Mouse (Mus musculus) forebrain, embryonic 16.5 days (tissue): ENCODE measurements around the gene Cadm4. TPM values are rescaled to one million over a fixed set of nuclear protein-coding genes. Genes with fewer than 3 reads are reported as not detected.

Source experiments
- ATAC-seq: fragments of 200-750 bp; cut with Nextera tagmentation; 2 replicates; pipeline ENCODE4 v1.8.0; 2017; ENCODE audit warnings: mild to moderate bottlenecking, moderate library complexity
- H3K27ac ChIP-seq: fragments of 300-500 bp; sonication (generic); 2 replicates; pipeline ENCODE4 v1.5.1; 2014; ENCODE audit warnings: low read length, control low read depth
- H3K27me3 ChIP-seq: fragments of 300-500 bp; sonication (generic); replicated peaks from 2 replicates; pipeline ENCODE4 v1.6.1; 2014; ENCODE audit warnings: low read length; ENCODE audit not compliant: control insufficient read depth, insufficient read depth
- H3K36me3 ChIP-seq: fragments of 300-500 bp; sonication (generic); 2 replicates; pipeline ENCODE4 v1.6.1; 2014; ENCODE audit not compliant: control insufficient read depth, insufficient read depth
- H3K4me1 ChIP-seq: fragments of 300-500 bp; sonication (generic); replicated peaks from 2 replicates; pipeline ENCODE4 v1.6.1; 2014; ENCODE audit warnings: low read length; ENCODE audit not compliant: control insufficient read depth, insufficient read depth
- H3K4me2 ChIP-seq: fragments of 300-500 bp; sonication (generic); 2 replicates; pipeline ENCODE4 v1.6.1; 2014; ENCODE audit warnings: mild to moderate bottlenecking, low read length, control low read depth
- H3K4me3 ChIP-seq: fragments of 300-500 bp; sonication (generic); replicated peaks from 2 replicates; pipeline ENCODE4 v1.5.1; 2014; ENCODE audit warnings: mild to moderate bottlenecking, low read length, control low read depth
- H3K9ac ChIP-seq: fragments of 300-500 bp; sonication (generic); replicated peaks from 2 replicates; pipeline ENCODE4 v1.6.1; 2014; ENCODE audit warnings: low read depth, low read length, control low read depth
- H3K9me3 ChIP-seq: fragments of 300-500 bp; sonication (generic); 2 replicates; pipeline ENCODE4 v1.6.1; 2016; ENCODE audit warnings: low read length; ENCODE audit not compliant: control insufficient read depth
- WGBS: fragments of 180-500 bp; shearing (Covaris S2); extraction: QIAGEN DNeasy Blood & Tissue Kit; methylation state at CpG from one replicate; pipeline ENCODE4 v1.1.7; 2014; 5-methylcytosine and 5-hydroxymethylcytosine counted together
- polyA plus RNA-seq: library from polyadenylated mRNA; unstranded; fragments of >200 nt; fragmentation: Nextera tagmentation; extraction: Ambion mirVana; gene quantifications from 2 replicates; pipeline ENCODE4 v1.2.1, GENCODE M21; 2015

Cadm4 gene
- polyA plus RNA-seq, 1 experiment from 2014 or later, result 86.8 TPM

DNA sequence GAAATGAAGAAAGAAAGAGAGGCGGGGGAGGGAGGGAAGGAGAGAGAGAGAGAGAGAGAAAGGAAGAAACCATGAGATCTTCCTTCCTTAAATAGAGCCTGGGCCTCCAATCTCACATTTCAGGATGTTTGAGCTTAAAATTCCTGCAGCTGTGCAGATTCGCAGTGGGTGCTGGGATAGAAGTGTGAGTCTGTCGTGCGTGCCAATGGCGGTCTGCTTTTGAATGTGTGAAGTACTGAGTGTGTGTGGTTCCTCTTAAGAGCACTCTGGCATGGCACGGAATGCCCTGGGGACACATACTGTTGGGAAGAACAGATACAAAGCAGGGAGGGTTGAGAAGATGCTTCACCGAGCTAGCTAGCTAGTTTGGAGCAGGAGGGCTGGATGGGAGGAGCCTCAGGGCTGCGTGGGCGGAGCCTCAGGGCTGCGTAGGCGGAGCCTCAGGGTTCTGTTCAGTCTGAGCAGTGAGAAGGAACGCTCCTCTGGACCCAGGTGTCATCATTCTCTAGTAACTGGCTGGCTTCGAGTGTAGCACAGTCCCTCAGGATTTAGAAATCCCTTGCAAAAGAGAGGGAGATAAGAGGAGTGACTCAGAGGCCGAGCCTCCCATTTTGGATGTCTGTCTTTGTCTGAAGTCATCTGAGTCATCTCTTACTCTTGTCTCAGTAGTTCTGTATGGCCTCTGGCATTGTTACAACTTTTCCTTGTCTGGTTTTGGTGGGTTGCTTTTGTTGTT, 32.9 kb upstream of the Cadm4 start:
- H3K9ac ChIP-seq, result no peak overlapping the region
- no peak overlapping the region for H3K27ac ChIP-seq
- no peak for ATAC-seq
- no peak overlapping the region for H3K4me2 ChIP-seq
- H3K4me1 ChIP-seq, result no peaks in the 10 kb centered on the region
- 62% methylated on average over 14 of the region's 14 CpGs for WGBS
- H3K27me3 ChIP-seq, result no peaks in the 10 kb centered on the region
- no peaks in the 10 kb centered on the region for H3K36me3 ChIP-seq
- no peak overlapping the region for H3K4me3 ChIP-seq
- no peaks in the 10 kb centered on the region for H3K9me3 ChIP-seq

DNA sequence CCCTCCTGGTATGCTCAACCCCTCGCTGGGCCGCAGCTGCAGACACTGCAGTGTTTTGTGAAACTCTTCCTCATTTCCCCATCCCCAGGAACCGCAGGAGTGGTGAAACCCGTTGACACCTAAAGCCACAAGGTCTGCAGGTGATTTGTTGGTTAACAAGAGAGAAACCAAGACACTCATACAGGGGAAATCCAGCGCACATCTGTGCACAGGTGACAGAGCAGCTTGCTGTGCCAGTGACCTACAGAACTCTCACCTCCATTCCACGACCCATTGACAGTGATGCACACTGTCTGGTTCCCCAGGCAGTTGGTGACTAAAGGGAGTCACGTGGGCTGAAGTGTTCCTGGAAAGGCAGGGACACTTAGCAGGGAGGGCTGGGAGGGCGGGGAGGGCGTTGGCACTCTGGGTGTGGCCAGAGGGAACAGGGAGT, 31.2 kb upstream of the Cadm4 start:
- H3K4me3 ChIP-seq, result no peak overlapping the region
- H3K9ac ChIP-seq, result no peak overlapping the region
- 75% methylated on average over 9 of the region's 9 CpGs for WGBS
- no peak overlapping the region for H3K27ac ChIP-seq
- H3K36me3 ChIP-seq, result no peaks in the 10 kb centered on the region
- H3K4me2 ChIP-seq, result no peak overlapping the region
- no peaks in the 10 kb centered on the region for H3K27me3 ChIP-seq
- no peak for ATAC-seq
- no peaks in the 10 kb centered on the region for H3K9me3 ChIP-seq
- H3K4me1 ChIP-seq, result no peaks in the 10 kb centered on the region

DNA sequence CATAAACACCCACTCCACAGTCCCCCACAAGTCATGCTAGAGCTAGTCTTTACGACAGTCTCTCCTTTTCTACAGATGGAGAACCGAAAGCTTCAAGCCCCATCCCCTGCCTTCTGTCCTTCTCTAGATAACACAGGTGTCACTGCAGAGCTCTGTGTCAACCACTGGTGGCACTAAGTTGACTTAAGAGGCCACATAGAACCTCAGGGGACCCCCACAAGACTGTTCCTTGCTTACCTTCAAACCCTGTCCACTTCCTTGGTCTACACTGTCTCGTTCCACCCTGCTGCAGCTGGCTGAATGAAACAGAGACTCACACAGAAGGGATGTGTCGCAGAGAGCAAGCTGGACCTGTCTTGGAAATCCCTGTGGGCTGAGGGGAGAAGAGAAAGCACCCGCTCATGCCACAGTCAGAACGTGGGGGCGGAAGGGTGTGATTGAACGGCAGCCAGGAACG, 29.9 kb upstream of the Cadm4 start, which contains the start of gene Irgc1:
Irgc1 (minus strand) TSS at position 443 of the 457 bp plus-strand sequence.
- WGBS, result 85% methylated on average over 9 of the region's 9 CpGs
- no peaks in the 10 kb centered on the region for H3K36me3 ChIP-seq
- H3K4me1 ChIP-seq, result no peaks in the 10 kb centered on the region
- H3K27ac ChIP-seq, result no peak within 1 kb of the TSS
- H3K9me3 ChIP-seq, result no peaks in the 10 kb centered on the region
- ATAC-seq, result no peak
- no peaks in the 10 kb centered on the region for H3K27me3 ChIP-seq
- no peak within 1 kb of the TSS for H3K4me3 ChIP-seq
- no peak within 1 kb of the TSS for H3K4me2 ChIP-seq
- H3K9ac ChIP-seq, result no peak within 1 kb of the TSS

DNA sequence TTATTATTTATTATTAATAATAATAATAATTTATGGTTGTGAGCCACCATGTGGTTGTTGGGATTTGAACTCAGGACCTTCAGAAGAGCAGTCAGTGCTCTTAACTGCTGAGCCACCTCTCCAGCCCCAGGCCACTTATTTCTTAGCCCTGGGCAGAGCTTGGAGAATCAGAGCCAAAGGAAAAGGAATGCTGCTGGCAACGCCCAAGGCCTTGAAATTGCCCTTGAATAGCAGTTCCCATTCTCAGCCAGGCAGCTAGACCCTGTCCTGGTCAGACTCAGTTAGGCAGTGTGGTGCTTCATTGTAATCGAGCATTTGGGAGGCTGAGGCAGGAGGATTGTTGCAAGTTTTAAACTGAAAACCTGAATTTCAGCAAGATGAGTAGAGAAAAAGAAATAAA, 27.6 kb upstream of the Cadm4 start:
- 62% methylated on average over 2 of the region's 2 CpGs for WGBS

DNA sequence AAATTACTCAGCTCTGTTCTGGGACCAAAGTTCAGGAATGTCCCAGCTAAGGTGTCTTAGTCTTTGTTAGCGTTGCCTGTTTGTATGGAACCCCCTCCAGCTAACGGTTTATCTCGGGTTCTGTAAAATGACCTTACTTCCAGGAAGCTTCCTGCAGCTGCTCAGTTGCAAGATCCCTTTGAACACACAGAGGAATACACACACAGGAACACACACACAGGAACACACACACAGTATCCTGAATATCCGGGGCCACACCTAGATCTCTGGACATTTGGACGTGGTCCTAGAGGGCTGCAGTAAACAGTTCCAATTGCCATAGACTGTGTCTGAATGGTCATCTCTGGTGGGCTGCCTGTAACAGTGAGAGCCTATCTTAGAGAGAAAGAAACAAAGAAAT, 26.1 kb upstream of the Cadm4 start:
- H3K4me2 ChIP-seq, result no peak overlapping the region
- no peak for ATAC-seq
- H3K9ac ChIP-seq, result no peak overlapping the region
- 67% methylated on average over 5 of the region's 5 CpGs for WGBS
- H3K36me3 ChIP-seq, result no peaks in the 10 kb centered on the region
- no peak overlapping the region for H3K4me3 ChIP-seq
- no peaks in the 10 kb centered on the region for H3K9me3 ChIP-seq
- no peaks in the 10 kb centered on the region for H3K27me3 ChIP-seq
- no peak overlapping the region for H3K27ac ChIP-seq
- H3K4me1 ChIP-seq, result no peaks in the 10 kb centered on the region

More for the DNA sequence above, 27.6 kb upstream of the Cadm4 start:
- ATAC-seq, result no peak
- Histone ChIP-seq H3K27ac (no peak overlapping the region), H3K4me2 (no peak overlapping the region), H3K4me3 (no peak overlapping the region), H3K9me3 (no peaks in the 10 kb centered on the region), H3K4me1 (no peaks in the 10 kb centered on the region), H3K9ac (no peak overlapping the region), H3K36me3 (no peaks in the 10 kb centered on the region), H3K27me3 (no peaks in the 10 kb centered on the region)

DNA sequence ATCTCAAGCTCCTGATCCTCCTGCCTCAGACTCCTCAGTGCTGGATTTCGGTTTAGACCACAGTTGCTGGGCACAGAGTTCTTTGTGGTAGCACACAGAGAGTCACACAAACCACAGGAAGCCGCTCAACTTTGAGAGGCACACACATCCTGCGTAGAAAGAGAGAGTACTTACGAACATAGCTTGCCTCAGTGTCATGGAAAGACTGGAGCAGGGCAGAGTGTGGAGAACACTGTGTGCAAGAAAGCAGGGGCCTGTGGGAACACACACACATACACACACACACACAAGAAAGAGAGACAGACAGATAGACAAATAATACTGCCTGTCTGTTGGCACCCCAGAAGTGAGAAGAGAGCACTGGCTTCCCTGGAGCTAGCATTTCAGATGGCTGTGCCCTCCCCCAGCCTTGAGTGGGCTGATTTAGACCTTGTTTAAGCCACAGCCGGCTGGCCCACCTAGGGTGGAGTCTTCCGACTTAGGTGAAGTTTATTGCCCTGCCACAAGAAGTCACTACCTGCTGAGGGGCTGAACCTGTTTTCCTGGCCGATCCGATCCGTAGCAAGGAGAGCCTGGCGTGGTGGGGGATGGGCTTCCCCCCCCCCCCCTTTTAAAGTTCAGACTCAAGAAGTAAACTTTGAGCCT, 24.0 kb upstream of the Cadm4 start:
- 73% methylated on average over 10 of the region's 10 CpGs for WGBS
- H3K4me1 ChIP-seq, result peaks cover 4% of the 10 kb centered on the region; the same call in 1 of the 2 replicates
- H3K36me3 ChIP-seq, result no peaks in the 10 kb centered on the region
- H3K9me3 ChIP-seq, result no peaks in the 10 kb centered on the region
- no peak overlapping the region for H3K9ac ChIP-seq
- peaks cover 2% of the 10 kb centered on the region; the same call in 1 of the 2 replicates for H3K27me3 ChIP-seq
- no peak overlapping the region for H3K4me3 ChIP-seq
- no peak for ATAC-seq
- H3K4me2 ChIP-seq, result no peak overlapping the region
- no peak overlapping the region for H3K27ac ChIP-seq

DNA sequence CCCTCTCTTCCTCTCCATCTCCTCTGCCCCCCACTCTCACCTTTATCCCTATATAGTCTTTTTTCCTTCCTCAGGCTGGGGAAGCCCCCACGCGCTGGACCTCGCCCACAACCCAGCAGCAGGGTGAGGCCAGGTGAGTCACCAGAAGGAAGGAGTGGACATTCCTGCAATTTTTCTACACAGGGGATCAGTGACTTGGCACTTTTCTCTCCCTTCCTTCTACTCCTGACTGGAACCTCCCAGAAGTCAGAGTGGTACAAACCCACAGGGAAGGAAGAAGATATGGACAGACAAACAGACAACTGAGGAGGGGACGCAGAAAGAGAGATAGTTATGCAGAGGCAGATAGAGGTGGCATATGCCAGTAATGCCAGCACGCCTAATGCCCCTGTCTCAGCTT, 22.4 kb upstream of the Cadm4 start:
- no peak for ATAC-seq
- Histone ChIP-seq H3K27me3 (peaks cover 2% of the 10 kb centered on the region; the same call in 1 of the 2 replicates), H3K36me3 (no peaks in the 10 kb centered on the region), H3K27ac (no peak overlapping the region), H3K9me3 (no peaks in the 10 kb centered on the region), H3K4me1 (peaks cover 7% of the 10 kb centered on the region; the same call in 1 of the 2 replicates), H3K4me3 (no peak overlapping the region), H3K4me2 (no peak overlapping the region), H3K9ac (no peak overlapping the region)
- 89% methylated on average over 5 of the region's 5 CpGs for WGBS

DNA sequence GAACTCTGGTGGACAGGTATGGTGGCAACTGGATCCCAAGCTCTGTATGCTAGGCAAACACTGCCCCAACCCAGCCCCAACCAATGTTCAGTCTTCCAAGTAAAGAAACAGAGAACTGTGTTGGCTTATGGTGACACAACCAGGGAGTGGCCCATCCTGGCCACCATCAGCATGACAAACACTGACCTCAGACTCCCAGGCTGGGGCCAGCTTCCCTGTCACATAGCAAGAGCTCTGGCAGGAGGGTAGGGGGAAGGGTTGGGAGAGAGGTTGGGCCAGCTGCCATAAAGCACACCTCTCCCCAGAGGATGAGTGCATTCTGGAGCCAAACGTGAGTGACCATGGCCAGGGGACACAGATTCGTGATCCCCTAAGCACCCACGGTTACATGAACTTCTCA, 22.0 kb upstream of the Cadm4 start:
- 76% methylated on average over 3 of the region's 3 CpGs for WGBS
- Histone ChIP-seq H3K4me2 (no peak overlapping the region), H3K4me1 (peaks cover 7% of the 10 kb centered on the region; the same call in 1 of the 2 replicates), H3K27me3 (peaks cover 2% of the 10 kb centered on the region; the same call in 1 of the 2 replicates), H3K9me3 (no peaks in the 10 kb centered on the region), H3K27ac (no peak overlapping the region), H3K4me3 (no peak overlapping the region), H3K36me3 (no peaks in the 10 kb centered on the region), H3K9ac (no peak overlapping the region)
- ATAC-seq, result no peak

DNA sequence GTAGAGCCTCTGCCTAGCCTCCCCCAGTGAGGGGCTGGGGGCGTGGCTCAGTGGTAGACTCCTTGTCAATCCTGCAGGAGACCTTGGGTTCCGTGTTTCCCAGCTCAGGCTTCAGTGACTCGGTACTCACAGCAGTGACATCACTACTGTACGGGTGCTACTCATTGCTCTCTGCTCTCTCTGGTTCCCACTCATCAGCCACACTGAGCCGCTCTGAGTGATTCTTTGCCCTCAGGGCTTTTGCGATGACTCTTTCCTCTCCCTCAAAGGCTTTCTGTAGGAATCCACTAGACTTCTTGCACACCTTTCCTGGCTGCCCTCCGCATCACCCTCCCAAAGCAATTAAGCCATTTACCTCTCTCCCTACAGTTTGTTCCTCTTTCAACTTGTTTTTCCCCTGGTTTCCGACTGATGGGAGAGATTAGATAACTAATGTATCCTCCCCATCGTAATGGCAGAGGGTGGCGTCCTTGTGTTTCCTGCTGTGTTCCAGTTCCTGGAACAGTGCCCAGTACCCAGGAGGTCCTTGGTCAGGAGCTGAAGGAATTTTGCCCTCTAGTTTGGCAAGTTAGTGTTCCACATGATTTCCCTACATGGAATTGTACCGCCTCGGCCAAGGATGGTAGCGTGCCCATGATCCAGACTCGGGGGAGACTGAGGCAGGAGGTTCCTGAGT, 20.3 kb upstream of the Cadm4 start:
- no peaks in the 10 kb centered on the region for H3K36me3 ChIP-seq
- H3K4me1 ChIP-seq, result peaks cover 7% of the 10 kb centered on the region; the same call in 1 of the 2 replicates
- no peaks in the 10 kb centered on the region for H3K9me3 ChIP-seq
- 67% methylated on average over 14 of the region's 14 CpGs for WGBS
- H3K27me3 ChIP-seq, result peaks cover 2% of the 10 kb centered on the region; the same call in 1 of the 2 replicates
- no peak overlapping the region for H3K27ac ChIP-seq
- H3K4me3 ChIP-seq, result no peak overlapping the region
- ATAC-seq, result no peak
- no peak overlapping the region for H3K9ac ChIP-seq
- H3K4me2 ChIP-seq, result no peak overlapping the region
